Mouse (Mus musculus): ENCODE results near the gene Lpin1. TPM values are rescaled to one million over a fixed set of nuclear protein-coding genes. Genes with fewer than 3 reads are reported as not detected.
A peak's percentile ranks its signal among the peaks of the same experiment; 100 is the strongest.

The Lpin1 gene
- polyA plus RNA-seq, 1 experiment from 2014 or later, result 6.8 TPM

GRCm38 (mm10) chr12:16554171-16554570, 56.6 kb downstream of the Lpin1 start:
- no peak for TF ChIP-seq CTCF (IDR thresholded peaks at IDR 0.05)
- DNase-seq (ENCODE audit: low read depth, low spot score) (no peak), ATAC-seq (no peak)
- no peaks in the 10 kb centered on the region for H3K27me3 ChIP-seq
- POLR2A ChIA-PET, result interaction anchor here (0.7 kb wide), 1 partner anchor 182 kb away, joined by 3 read pairs; no protein-coding TSS in a partner anchor
- CTCF ChIA-PET, result no interaction called here
- in situ Hi-C loops (cut with MboI; ENCODE audit: low pct_unique_long_range_greater_than_20kb), result no loop called here

- in situ Hi-C loops (cut with MboI; ENCODE audit: low pct_unique_long_range_greater_than_20kb), result no loop called here
Observed at GRCm38 (mm10) chr12:16552108-16552771, 58.5 kb downstream of the Lpin1 start.

GRCm38 (mm10) chr12:16550983-16551454, 59.7 kb downstream of the Lpin1 start:
- ChIA-PET CTCF (interaction anchor here (0.7 kb wide), 1 partner anchor 80 kb away, joined by 3 read pairs; no protein-coding TSS in a partner anchor), POLR2A (interaction anchor here (0.5 kb wide), 1 partner anchor 943 kb away, joined by 3 read pairs; no protein-coding TSS in a partner anchor)
- ATAC-seq (no peak), DNase-seq (ENCODE audit: low read depth, low spot score) (no peak)
- TF ChIP-seq CTCF (IDR thresholded peaks at IDR 0.05), result no peak
- in situ Hi-C loops (cut with MboI; ENCODE audit: low pct_unique_long_range_greater_than_20kb), result no loop called here
- no peaks in the 10 kb centered on the region for H3K27me3 ChIP-seq

More at GRCm38 (mm10) chr12:16552108-16552771, 58.5 kb downstream of the Lpin1 start:
- no peaks in the 10 kb centered on the region for H3K27me3 ChIP-seq
- DNase-seq (ENCODE audit: low read depth, low spot score) (no peak), ATAC-seq (no peak)
- POLR2A ChIA-PET, result no interaction called here
- TF ChIP-seq CTCF (IDR thresholded peaks at IDR 0.05), result no peak
- CTCF ChIA-PET, result no interaction called here

GRCm38 (mm10) chr12:16548824-16549375, 61.9 kb downstream of the Lpin1 start:
- DNase-seq (ENCODE audit: low read depth, low spot score), result no peak
- TF ChIP-seq CTCF (IDR thresholded peaks at IDR 0.05), result no peak
- ChIA-PET CTCF (no interaction called here), POLR2A (no interaction called here)
- no peak for ATAC-seq
- H3K27me3 ChIP-seq, result no peaks in the 10 kb centered on the region
- in situ Hi-C loops (cut with MboI; ENCODE audit: low pct_unique_long_range_greater_than_20kb), result no loop called here

- ATAC-seq, result no peak
- ChIA-PET CTCF (no interaction called here), POLR2A (no interaction called here)
- no peak for TF ChIP-seq CTCF (IDR thresholded peaks at IDR 0.05)
- no peak for DNase-seq (ENCODE audit: low read depth, low spot score)
- H3K27me3 ChIP-seq, result no peaks in the 10 kb centered on the region
- in situ Hi-C loops (cut with MboI; ENCODE audit: low pct_unique_long_range_greater_than_20kb), result no loop called here
Observed at GRCm38 (mm10) chr12:16541606-16542005, 69.2 kb downstream of the Lpin1 start.

- in situ Hi-C loops (cut with MboI; ENCODE audit: low pct_unique_long_range_greater_than_20kb), result no loop called here
- no peaks in the 10 kb centered on the region for H3K27me3 ChIP-seq
- no peak for TF ChIP-seq CTCF (IDR thresholded peaks at IDR 0.05)
- ChIA-PET CTCF (no interaction called here), POLR2A (no interaction called here)
- DNase-seq (ENCODE audit: low read depth, low spot score) (no peak), ATAC-seq (no peak)
Observed at GRCm38 (mm10) chr12:16540712-16541111, 70.1 kb downstream of the Lpin1 start.

- no peak for TF ChIP-seq CTCF (IDR thresholded peaks at IDR 0.05)
- ATAC-seq (no peak), DNase-seq (ENCODE audit: low read depth, low spot score) (no peak)
- in situ Hi-C loops (cut with MboI; ENCODE audit: low pct_unique_long_range_greater_than_20kb), result loop anchor here (5.0 kb wide), 1 partner anchor 1003 kb away; no protein-coding TSS in a partner anchor
- H3K27me3 ChIP-seq, result no peaks in the 10 kb centered on the region
- CTCF ChIA-PET, result no interaction called here
- POLR2A ChIA-PET, result no interaction called here
Observed at GRCm38 (mm10) chr12:16539965-16540661, 70.7 kb downstream of the Lpin1 start.

GRCm38 (mm10) chr12:16533331-16533828, 77.4 kb downstream of the Lpin1 start:
- in situ Hi-C loops (cut with MboI; ENCODE audit: low pct_unique_long_range_greater_than_20kb), result loop anchor here (5.0 kb wide), 1 partner anchor 716 kb away; the partner anchor contains the start of gene Trib2

GRCm38 (mm10) chr12:16532860-16533230, 77.9 kb downstream of the Lpin1 start:
- DNase-seq (ENCODE audit: low read depth, low spot score) (no peak), ATAC-seq (peak; percentile 70)
- no peak for TF ChIP-seq CTCF (IDR thresholded peaks at IDR 0.05)
- in situ Hi-C loops (cut with MboI; ENCODE audit: low pct_unique_long_range_greater_than_20kb), result loop anchor here (5.0 kb wide), 1 partner anchor 716 kb away; the partner anchor contains the start of gene Trib2
- H3K27me3 ChIP-seq, result no peaks in the 10 kb centered on the region
- ChIA-PET POLR2A (no interaction called here), CTCF (interaction anchor here (1.0 to 1.8 kb wide), 3 partner anchors 10 to 997 kb away, joined by 3 to 10 read pairs (median 5); no protein-coding TSS in a partner anchor)

More at GRCm38 (mm10) chr12:16533331-16533828, 77.4 kb downstream of the Lpin1 start:
- no peaks in the 10 kb centered on the region for H3K27me3 ChIP-seq
- POLR2A ChIA-PET, result no interaction called here
- peak; percentile 78 for ATAC-seq
- peak; percentile 30 for DNase-seq (ENCODE audit: low read depth, low spot score)
- CTCF ChIA-PET, result interaction anchor here (1.0 to 1.8 kb wide), 3 partner anchors 10 to 997 kb away, joined by 3 to 10 read pairs (median 5); no protein-coding TSS in a partner anchor
- peak; percentile 87 for TF ChIP-seq CTCF (IDR thresholded peaks at IDR 0.05)

All from Patski (cell line).